Mouse (Mus musculus) spleen, embryonic (tissue): ENCODE measurements around the gene Rnf217.

Experiments
- CTCF ChIA-PET: fragments of 350-600 bp; sonication (Branson Sonifier 250); formaldehyde crosslinking; loops from one replicate; lab custom pipeline; 2022; lab: Charles Lee

The Rnf217 gene

GRCm38 (mm10) chr10:31501644-31502043 lies 107.3 kb downstream of the Rnf217 start:
- CTCF ChIA-PET, result no interaction called here

DNA sequence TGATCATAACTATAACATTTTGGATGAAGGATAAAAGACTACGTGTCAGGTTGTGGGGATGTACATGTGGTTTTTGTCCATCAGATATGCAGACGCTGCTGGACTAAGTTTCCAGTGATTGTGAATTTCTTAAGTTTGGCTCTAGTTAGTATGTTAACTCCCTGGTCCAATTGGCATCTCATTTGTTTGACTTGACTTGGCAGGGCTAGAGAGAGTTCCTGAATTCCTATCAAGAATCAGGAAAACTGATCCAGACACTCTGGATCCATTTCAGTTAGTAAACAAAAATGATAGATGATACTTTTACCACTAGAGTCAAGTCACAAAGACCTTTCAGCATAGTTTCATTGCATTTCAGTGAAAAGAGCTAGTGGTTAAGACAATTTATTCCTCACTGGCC lies 112.1 kb downstream of the Rnf217 start:
- CTCF ChIA-PET, result no interaction called here

- CTCF ChIA-PET, result no interaction called here
Measured at GRCm38 (mm10) chr10:31495826-31496225, 113.2 kb downstream of the Rnf217 start.

- CTCF ChIA-PET, result no interaction called here
Measured at GRCm38 (mm10) chr10:31494296-31494695, 114.7 kb downstream of the Rnf217 start.

GRCm38 (mm10) chr10:31467043-31467898 lies 141.7 kb downstream of the Rnf217 start:
- CTCF ChIA-PET, result no interaction called here

- CTCF ChIA-PET, result no interaction called here
Measured at GRCm38 (mm10) chr10:31465840-31466541, 143.0 kb downstream of the Rnf217 start.

DNA sequence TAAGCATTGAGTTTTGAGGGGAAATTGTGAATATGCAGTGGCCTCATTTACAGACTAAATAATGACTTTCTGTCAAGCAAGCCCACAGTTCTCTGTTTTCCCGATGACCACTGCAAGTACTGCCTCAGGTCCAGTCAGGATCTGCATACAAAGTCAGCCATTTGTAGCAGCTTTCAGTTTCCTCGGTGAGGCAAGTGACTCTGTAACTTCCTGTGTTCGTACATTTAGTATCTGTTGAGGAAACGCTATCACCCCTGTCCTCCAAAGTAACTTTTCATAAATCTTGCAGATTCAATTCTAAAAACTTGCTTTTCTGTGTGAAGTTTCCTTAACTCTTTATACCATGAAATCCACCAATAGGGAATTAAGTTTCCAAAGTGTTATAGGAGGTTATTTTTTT lies 143.6 kb downstream of the Rnf217 start:
- CTCF ChIA-PET, result no interaction called here

DNA sequence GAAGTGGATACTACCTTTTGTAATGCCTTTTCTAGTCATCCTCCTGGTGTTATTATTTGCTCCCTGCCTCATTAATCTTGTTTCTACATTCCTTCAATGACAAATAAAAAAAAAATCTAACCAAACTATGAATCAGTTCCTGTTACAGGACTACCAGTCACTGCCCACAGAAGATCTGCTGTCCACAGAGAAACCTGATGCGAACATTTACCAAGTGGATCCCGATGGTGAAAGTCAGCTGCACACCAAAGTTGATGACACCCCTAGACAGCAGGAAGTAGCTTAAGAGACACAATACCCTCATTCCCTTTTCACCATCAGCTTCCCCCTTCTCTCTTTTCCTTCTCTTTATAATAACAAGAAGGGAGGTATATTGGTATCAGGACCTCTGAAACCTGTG lies 145.9 kb downstream of the Rnf217 start:
- CTCF ChIA-PET, result no interaction called here

DNA sequence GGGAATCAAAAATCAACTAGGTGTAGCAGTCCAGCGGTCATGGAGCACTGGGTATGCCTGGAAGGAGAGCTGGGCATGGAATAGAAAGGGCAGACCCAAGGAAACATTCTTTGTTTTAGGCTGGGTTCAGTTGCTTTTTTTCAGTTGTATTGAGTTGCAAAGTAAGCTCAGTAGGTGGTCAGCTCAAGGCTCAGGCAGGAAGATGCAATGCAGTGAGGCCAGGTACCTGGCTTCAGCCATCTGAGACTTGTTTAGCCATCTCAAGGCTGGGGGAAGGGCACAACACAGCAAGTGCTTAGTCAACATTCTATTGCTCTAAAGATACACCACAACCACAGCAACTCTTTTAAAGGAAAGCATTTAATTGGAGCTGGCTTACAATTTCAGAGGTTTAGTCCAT lies 152.2 kb downstream of the Rnf217 start:
- CTCF ChIA-PET, result interaction anchor here (0.6 kb wide), 1 partner anchor 9 kb away, joined by 5 read pairs; no protein-coding TSS in a partner anchor

GRCm38 (mm10) chr10:31447083-31447482 lies 161.9 kb downstream of the Rnf217 start:
- CTCF ChIA-PET, result no interaction called here

GRCm38 (mm10) chr10:31445291-31446124 lies 163.5 kb downstream of the Rnf217 start, which contains the start of gene Tpd52l1:
Gene Tpd52l1 (minus strand): TSS chr10:31445958.
- CTCF ChIA-PET, result no interaction called here

- CTCF ChIA-PET, result no interaction called here
Measured at GRCm38 (mm10) chr10:31444206-31444605, 164.8 kb downstream of the Rnf217 start.
